Mouse (Mus musculus) R1 (cell line): Measurements from ENCODE around the gene Gm21800.
"Not testable (repeated sequence)": the region's sequence is repeated elsewhere in the genome, so short reads cannot be mapped to it uniquely, and the experiment has no call there.

Experiments
- DNase-seq: peaks from one replicate; pipeline ENCODE4 v3.0.0-alpha.2; 2018; ENCODE audit warnings: low read depth, low spot score

The Gm21800 gene

GRCm38 (mm10) chrY:41406198-41406597, at the start of gene Gm21800:
Gene Gm21800, plus strand, starts transcription at chrY:41406498.
- DNase-seq, result not testable (repeated sequence)
